Mouse (Mus musculus): ENCODE measurements around the gene Parp1. TPM values are rescaled to one million over a fixed set of nuclear protein-coding genes. Genes with fewer than 3 reads are reported as not detected.
"Not testable (repeated sequence)": the region's sequence is repeated elsewhere in the genome, so short reads cannot be mapped to it uniquely, and the experiment has no call there.

Gene Parp1
- polyA plus RNA-seq, 1 experiment, result 49.6 TPM

DNA sequence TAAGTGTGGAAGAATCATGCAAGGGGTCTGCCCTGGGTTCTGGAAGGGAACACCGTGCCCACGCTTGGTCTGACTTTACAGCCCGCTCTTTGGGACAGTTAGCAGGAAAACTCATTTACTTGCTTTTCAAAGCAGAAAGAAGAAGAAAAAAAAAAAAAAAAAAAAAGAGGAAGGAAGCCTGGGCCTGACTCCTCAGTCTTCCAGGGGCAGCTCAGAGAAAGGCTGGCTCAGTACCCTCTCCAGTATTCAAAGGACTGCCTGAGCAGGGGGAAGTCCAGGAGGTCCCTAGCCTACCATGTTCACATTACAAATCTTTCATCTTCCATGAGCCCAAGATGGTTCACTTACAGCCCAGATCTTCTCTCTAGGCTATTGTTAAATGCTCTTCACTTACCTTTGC lies 48.0 kb downstream of the Parp1 start:
- DNase-seq, result no peak
- Histone ChIP-seq H3K4me1 (replicated peaks; ENCODE audit: control insufficient read depth, insufficient read depth, low read length) (no peaks in the 10 kb centered on the region), H3K27ac (ENCODE audit: control insufficient read depth, insufficient read depth, low read length) (no peak overlapping the region), H3K36me3 (ENCODE audit: control insufficient read depth, insufficient read depth, low read length) (no peaks in the 10 kb centered on the region), H3K27me3 (ENCODE audit: control insufficient read depth, insufficient read depth, low read length) (no peaks in the 10 kb centered on the region), H3K4me3 (ENCODE audit: control insufficient read depth, insufficient read depth, low read length) (no peak overlapping the region)
- TF ChIP-seq POLR2A (IDR thresholded peaks at IDR 0.05; ENCODE audit: control insufficient read depth, extremely low read depth, insufficient read depth, low read length, poor library complexity), result no peak
- TF ChIP-seq CTCF (IDR thresholded peaks at IDR 0.05; ENCODE audit: borderline replicate concordance, control insufficient read depth, extremely low read depth, insufficient read depth, low read length, poor library complexity), result no peak
- 34% methylated on average over 3 of the region's 3 CpGs for WGBS

DNA sequence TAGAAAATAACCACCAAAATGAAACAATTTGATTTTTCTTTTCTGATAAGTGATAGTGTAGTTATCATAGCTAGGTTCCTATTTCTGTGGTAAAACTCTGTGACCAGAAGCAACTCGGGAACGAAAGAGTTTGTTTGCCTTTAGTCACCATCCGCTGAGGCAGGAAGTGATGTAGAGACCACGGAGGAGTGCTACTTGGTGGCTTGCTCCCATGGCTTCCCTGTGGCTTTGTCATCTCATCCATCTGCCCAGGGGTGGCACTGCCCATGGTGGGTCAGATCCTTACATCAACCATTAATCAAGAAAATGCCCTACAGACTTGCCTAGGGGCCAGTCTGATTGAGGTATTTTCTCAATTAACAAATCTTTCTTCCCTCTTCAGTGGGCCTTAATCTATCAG lies 53.7 kb downstream of the Parp1 start:
- TF ChIP-seq POLR2A (IDR thresholded peaks at IDR 0.05; ENCODE audit: control insufficient read depth, extremely low read depth, insufficient read depth, low read length, poor library complexity), result no peak
- no peak for TF ChIP-seq CTCF (IDR thresholded peaks at IDR 0.05; ENCODE audit: borderline replicate concordance, control insufficient read depth, extremely low read depth, insufficient read depth, low read length, poor library complexity)
- H3K4me3 ChIP-seq (ENCODE audit: control insufficient read depth, insufficient read depth, low read length), result no peak overlapping the region
- 25% methylated on average over 4 of the region's 4 CpGs for WGBS

DNA sequence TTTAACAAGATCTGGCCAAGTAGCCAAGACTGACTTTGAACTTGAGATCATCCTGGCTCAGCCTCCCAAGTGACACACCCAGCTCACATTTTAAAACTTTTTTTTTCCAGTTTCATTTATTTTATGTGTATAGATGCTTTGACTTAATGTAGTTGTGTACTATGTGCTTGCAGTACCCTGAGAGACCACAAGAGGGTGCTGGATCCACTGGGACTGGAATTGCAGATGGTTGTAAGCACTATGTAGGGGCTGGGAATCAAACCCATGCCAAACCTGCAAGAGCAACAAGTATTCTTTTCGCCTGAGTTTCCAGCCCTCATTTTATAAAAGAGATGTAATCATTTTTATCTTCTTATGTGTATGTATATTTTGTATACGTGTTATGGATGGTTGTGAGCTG lies 55.2 kb downstream of the Parp1 start:
- WGBS, result 99% methylated on average over 2 of the region's 2 CpGs
- H3K36me3 ChIP-seq (ENCODE audit: control insufficient read depth, insufficient read depth, low read length), result no peaks in the 10 kb centered on the region
- H3K27me3 ChIP-seq (ENCODE audit: control insufficient read depth, insufficient read depth, low read length), result no peaks in the 10 kb centered on the region
- H3K27ac ChIP-seq (ENCODE audit: control insufficient read depth, insufficient read depth, low read length), result no peak overlapping the region
- H3K4me1 ChIP-seq (replicated peaks; ENCODE audit: control insufficient read depth, insufficient read depth, low read length), result no peaks in the 10 kb centered on the region
- H3K4me3 ChIP-seq (ENCODE audit: control insufficient read depth, insufficient read depth, low read length), result no peak overlapping the region
- peak; percentile 19 for DNase-seq
- TF ChIP-seq CTCF (IDR thresholded peaks at IDR 0.05; ENCODE audit: borderline replicate concordance, control insufficient read depth, extremely low read depth, insufficient read depth, low read length, poor library complexity), result no peak
- TF ChIP-seq POLR2A (IDR thresholded peaks at IDR 0.05; ENCODE audit: control insufficient read depth, extremely low read depth, insufficient read depth, low read length, poor library complexity), result no peak

More for the DNA sequence above, 53.7 kb downstream of the Parp1 start:
- no peak for DNase-seq
- no peaks in the 10 kb centered on the region for H3K27me3 ChIP-seq (ENCODE audit: control insufficient read depth, insufficient read depth, low read length)
- no peaks in the 10 kb centered on the region for H3K4me1 ChIP-seq (replicated peaks; ENCODE audit: control insufficient read depth, insufficient read depth, low read length)
- no peak overlapping the region for H3K27ac ChIP-seq (ENCODE audit: control insufficient read depth, insufficient read depth, low read length)
- no peaks in the 10 kb centered on the region for H3K36me3 ChIP-seq (ENCODE audit: control insufficient read depth, insufficient read depth, low read length)

DNA sequence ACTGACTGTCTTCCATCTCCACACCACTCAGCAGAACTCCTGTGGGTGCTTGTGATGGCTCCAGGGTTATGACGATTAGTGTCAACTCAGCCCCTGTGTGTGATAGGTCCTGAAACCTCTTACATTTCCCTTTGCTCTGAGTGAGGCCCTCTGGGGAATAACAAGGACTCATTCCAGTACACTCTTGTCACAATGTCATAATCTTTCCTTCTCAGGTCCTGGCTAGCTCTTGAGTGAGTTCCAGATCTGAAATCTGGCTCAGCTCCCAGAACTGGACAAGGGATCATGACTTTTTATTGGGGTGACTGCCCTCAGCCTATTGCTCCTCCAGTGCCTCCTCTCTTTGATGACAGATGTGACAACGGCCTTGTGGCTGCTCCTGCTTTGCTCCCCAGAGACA lies 57.4 kb downstream of the Parp1 start:
- no peak for DNase-seq
- H3K36me3 ChIP-seq (ENCODE audit: control insufficient read depth, insufficient read depth, low read length), result no peaks in the 10 kb centered on the region
- no peaks in the 10 kb centered on the region for H3K4me1 ChIP-seq (replicated peaks; ENCODE audit: control insufficient read depth, insufficient read depth, low read length)
- no peak overlapping the region for H3K4me3 ChIP-seq (ENCODE audit: control insufficient read depth, insufficient read depth, low read length)
- 87% methylated on average over 2 of the region's 2 CpGs for whole genome bisulfite sequencing
- TF ChIP-seq POLR2A (IDR thresholded peaks at IDR 0.05; ENCODE audit: control insufficient read depth, extremely low read depth, insufficient read depth, low read length, poor library complexity), result no peak
- no peak for TF ChIP-seq CTCF (IDR thresholded peaks at IDR 0.05; ENCODE audit: borderline replicate concordance, control insufficient read depth, extremely low read depth, insufficient read depth, low read length, poor library complexity)
- H3K27ac ChIP-seq (ENCODE audit: control insufficient read depth, insufficient read depth, low read length), result no peak overlapping the region
- H3K27me3 ChIP-seq (ENCODE audit: control insufficient read depth, insufficient read depth, low read length), result no peaks in the 10 kb centered on the region

DNA sequence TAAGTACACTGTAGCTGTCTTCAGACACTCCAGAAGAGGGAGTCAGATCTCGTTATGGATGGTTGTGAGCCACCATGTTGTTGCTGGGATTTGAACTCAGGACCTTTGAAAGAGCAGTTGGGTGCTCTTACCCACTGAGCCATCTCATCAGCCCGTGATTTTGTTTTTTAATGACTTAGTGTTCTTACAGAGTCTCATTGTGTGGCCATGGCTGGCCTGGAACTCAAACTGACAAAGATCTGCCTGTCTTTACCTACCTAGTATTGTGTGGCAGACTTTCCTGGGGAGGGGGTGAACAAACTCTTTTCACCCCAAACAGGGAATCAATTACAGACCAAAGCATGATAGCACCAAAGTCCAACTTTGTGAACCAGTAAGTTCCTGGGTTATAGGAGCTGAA lies 69.1 kb downstream of the Parp1 start:
- H3K27ac ChIP-seq (ENCODE audit: control insufficient read depth, insufficient read depth, low read length); H3K4me3 ChIP-seq (ENCODE audit: control insufficient read depth, insufficient read depth, low read length); H3K27me3 ChIP-seq (ENCODE audit: control insufficient read depth, insufficient read depth, low read length); H3K36me3 ChIP-seq (ENCODE audit: control insufficient read depth, insufficient read depth, low read length); DNase-seq: not testable (repeated sequence)
- 92% methylated on average over 2 of the region's 2 CpGs for WGBS
- peaks cover 12% of the 10 kb centered on the region for H3K4me1 ChIP-seq (replicated peaks; ENCODE audit: control insufficient read depth, insufficient read depth, low read length)

- no peak overlapping the region for H3K4me3 ChIP-seq (ENCODE audit: control insufficient read depth, insufficient read depth, low read length)
- 66% methylated on average over 10 of the region's 10 CpGs for WGBS
- H3K27ac ChIP-seq (ENCODE audit: control insufficient read depth, insufficient read depth, low read length), result no peak overlapping the region
Observed at GRCm38 (mm10) chr1:180639416-180640401, 71.0 kb downstream of the Parp1 start.

More at GRCm38 (mm10) chr1:180639416-180640401, 71.0 kb downstream of the Parp1 start:
- Histone ChIP-seq H3K4me1 (replicated peaks; ENCODE audit: control insufficient read depth, insufficient read depth, low read length) (peaks cover 12% of the 10 kb centered on the region), H3K36me3 (ENCODE audit: control insufficient read depth, insufficient read depth, low read length) (no peaks in the 10 kb centered on the region), H3K27me3 (ENCODE audit: control insufficient read depth, insufficient read depth, low read length) (no peaks in the 10 kb centered on the region)
- TF ChIP-seq POLR2A (IDR thresholded peaks at IDR 0.05; ENCODE audit: control insufficient read depth, extremely low read depth, insufficient read depth, low read length, poor library complexity) (no peak), CTCF (IDR thresholded peaks at IDR 0.05; ENCODE audit: borderline replicate concordance, control insufficient read depth, extremely low read depth, insufficient read depth, low read length, poor library complexity) (no peak)
- DNase-seq, result peak; percentile 5

Measured in thymus, adult 2 months (tissue).